Mouse (Mus musculus) liver, embryonic 14.5 days (tissue): ENCODE data around the gene Tlk1.

Experiments used
- CTCF ChIP-seq: IDR thresholded peaks from 2 replicates; pipeline ENCODE4 v1.5.1; 2016; ENCODE audit warnings: antibody characterized with exemption, low read depth, control low read depth
- EP300 ChIP-seq: IDR thresholded peaks from 2 replicates; pipeline ENCODE4 v1.6.1; 2016; ENCODE audit warnings: antibody characterized with exemption, low read depth

- TF ChIP-seq CTCF (no peak), EP300 (no peak)
Observed at GRCm38 (mm10) chr2:70741901-70742300, 83.6 kb downstream of the Tlk1 start.
